Mouse (Mus musculus) forebrain, postnatal 0 days (tissue): ENCODE measurements at regions not wholly inside any gene's neighbourhood (a gene's known extent, or its start where the extent isn't known, plus 50 kb on each side); places are given as distances from the start of the nearest gene placed in this dataset.

Source experiments
- ATAC-seq: fragments of 200-750 bp; cut with Nextera tagmentation; 2 replicates; pipeline ENCODE4 v1.8.0; 2017; ENCODE audit warnings: mild to moderate bottlenecking, moderate library complexity
- DNase-seq: peaks from one replicate; pipeline ENCODE4 v3.0.0-alpha.2; 2015
- H3K27ac ChIP-seq: fragments of 300-500 bp; sonication (generic); 2 replicates; pipeline ENCODE4 v1.5.1; 2014; ENCODE audit warnings: low read depth, mild to moderate bottlenecking, antibody characterized with exemption, low read length, moderate library complexity, mixed read lengths
- H3K27me3 ChIP-seq: fragments of 300-500 bp; sonication (generic); 2 replicates; pipeline ENCODE4 v1.6.1; 2014; ENCODE audit warnings: mild to moderate bottlenecking, low read length, mixed read lengths; ENCODE audit not compliant: insufficient read depth
- H3K36me3 ChIP-seq: fragments of 300-500 bp; sonication (generic); 2 replicates; pipeline ENCODE4 v1.6.1; 2014; ENCODE audit warnings: mild to moderate bottlenecking, moderate library complexity; ENCODE audit not compliant: insufficient read depth
- H3K4me1 ChIP-seq: fragments of 300-500 bp; sonication (generic); 2 replicates; pipeline ENCODE4 v1.6.1; 2014; ENCODE audit warnings: antibody characterized with exemption; ENCODE audit not compliant: insufficient read depth
- H3K4me2 ChIP-seq: fragments of 300-500 bp; sonication (generic); 2 replicates; pipeline ENCODE4 v1.6.1; 2014; ENCODE audit warnings: low read depth, mild to moderate bottlenecking, moderate library complexity
- H3K4me3 ChIP-seq: fragments of 300-500 bp; sonication (generic); 2 replicates; pipeline ENCODE4 v1.5.1; 2014; ENCODE audit warnings: low read depth, low read length, mixed read lengths
- H3K9ac ChIP-seq: fragments of 300-500 bp; sonication (generic); 2 replicates; pipeline ENCODE4 v1.6.1; 2014; ENCODE audit warnings: mild to moderate bottlenecking
- H3K9me3 ChIP-seq: fragments of 300-500 bp; sonication (generic); 2 replicates; pipeline ENCODE4 v1.6.1; 2016; ENCODE audit warnings: low read length
- CTCF ChIP-seq: sonication (generic); IDR thresholded peaks from 2 replicates; pipeline ENCODE4 v1.5.1; 2016; ENCODE audit warnings: antibody characterized with exemption, control low read depth, low read depth
- WGBS: fragments of 180-500 bp; shearing (Covaris S2); extraction: QIAGEN DNeasy Blood & Tissue Kit; methylation state at CpG from one replicate; pipeline ENCODE4 v1.1.7; 2014; 5-methylcytosine and 5-hydroxymethylcytosine counted together

- H3K27me3 ChIP-seq: no peaks in the 10 kb centered on the region
- no peaks in the 10 kb centered on the region for H3K36me3 ChIP-seq
- H3K4me2 ChIP-seq: no peak overlapping the region
- 91% methylated on average over 1 of the region's 1 CpGs for WGBS
- ATAC-seq (no peak), DNase-seq (no peak)
- H3K4me1 ChIP-seq: no peaks in the 10 kb centered on the region
- H3K9me3 ChIP-seq: no peaks in the 10 kb centered on the region
- H3K27ac ChIP-seq: no peak overlapping the region
- H3K4me3 ChIP-seq: no peak overlapping the region
- TF ChIP-seq CTCF: no peak
- H3K9ac ChIP-seq: no peak overlapping the region
Measured at GRCm38 (mm10) chr2:74977828-74978227, 152.2 kb downstream of the Mtx2 start.

DNA sequence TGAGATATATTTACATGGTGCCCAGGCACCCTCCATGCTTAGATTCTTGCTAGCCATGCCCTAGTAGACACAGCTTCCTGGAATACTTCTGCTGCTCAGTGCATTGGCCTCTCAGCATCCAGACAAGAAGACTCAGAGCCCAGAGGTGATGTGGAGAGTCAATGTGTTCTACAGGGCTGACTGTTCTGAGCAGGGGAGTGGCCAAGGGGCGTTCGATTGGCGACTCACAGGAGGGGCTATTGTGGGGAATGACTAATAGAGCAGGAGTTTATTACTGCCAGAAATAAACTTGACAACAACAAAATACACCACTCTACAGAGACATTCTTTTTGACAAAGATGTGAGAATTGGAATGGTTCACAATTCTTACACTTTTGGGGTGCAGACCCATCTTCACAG is 156.3 kb downstream of the Mtx2 start:
- WGBS: 86% methylated on average over 3 of the region's 3 CpGs
- ATAC-seq (no peak), DNase-seq (no peak)
- H3K4me3 ChIP-seq: no peak overlapping the region
- TF ChIP-seq CTCF: no peak
- no peaks in the 10 kb centered on the region for H3K27me3 ChIP-seq
- H3K9ac ChIP-seq: no peak overlapping the region
- no peak overlapping the region for H3K27ac ChIP-seq
- H3K36me3 ChIP-seq: no peaks in the 10 kb centered on the region
- no peaks in the 10 kb centered on the region for H3K9me3 ChIP-seq
- H3K4me2 ChIP-seq: no peak overlapping the region
- no peaks in the 10 kb centered on the region for H3K4me1 ChIP-seq

GRCm38 (mm10) chr2:74993802-74994201 is 168.2 kb downstream of the Mtx2 start:
- ATAC-seq (no peak), DNase-seq (no peak)
- H3K9me3 ChIP-seq: no peaks in the 10 kb centered on the region
- H3K36me3 ChIP-seq: no peaks in the 10 kb centered on the region
- no peak for TF ChIP-seq CTCF
- H3K9ac ChIP-seq: no peak overlapping the region
- H3K27ac ChIP-seq: no peak overlapping the region
- no peak overlapping the region for H3K4me2 ChIP-seq
- 90% methylated on average over 3 of the region's 3 CpGs for WGBS
- no peaks in the 10 kb centered on the region for H3K4me1 ChIP-seq
- H3K27me3 ChIP-seq: no peaks in the 10 kb centered on the region
- H3K4me3 ChIP-seq: no peak overlapping the region

DNA sequence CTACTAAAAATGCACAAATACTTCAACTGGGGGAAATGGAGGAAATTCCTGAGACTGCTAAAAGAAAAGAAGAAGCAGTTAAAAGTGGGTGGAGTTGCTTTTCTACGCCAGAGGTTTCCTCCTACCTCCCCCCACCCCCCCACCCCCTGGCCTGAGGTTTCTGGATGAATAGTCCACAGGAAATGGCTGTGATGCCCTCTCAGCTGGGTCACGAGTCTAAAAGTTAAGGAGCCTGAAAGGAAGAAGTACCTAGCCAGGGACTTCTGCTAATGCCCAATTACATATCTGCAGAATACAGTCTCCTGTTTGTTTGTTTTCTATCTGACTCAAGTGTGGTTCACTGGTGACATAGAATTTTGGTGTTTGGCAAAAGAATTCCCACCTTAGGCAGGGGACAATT is 169.4 kb downstream of the Mtx2 start:
- Histone ChIP-seq H3K27ac (no peak overlapping the region), H3K4me2 (no peak overlapping the region), H3K4me3 (no peak overlapping the region), H3K9ac (no peak overlapping the region), H3K27me3 (no peaks in the 10 kb centered on the region), H3K4me1 (no peaks in the 10 kb centered on the region), H3K9me3 (no peaks in the 10 kb centered on the region), H3K36me3 (no peaks in the 10 kb centered on the region)
- 38% methylated on average over 2 of the region's 2 CpGs for WGBS
- ATAC-seq: no peak
- no peak for TF ChIP-seq CTCF
- DNase-seq: no peak

DNA sequence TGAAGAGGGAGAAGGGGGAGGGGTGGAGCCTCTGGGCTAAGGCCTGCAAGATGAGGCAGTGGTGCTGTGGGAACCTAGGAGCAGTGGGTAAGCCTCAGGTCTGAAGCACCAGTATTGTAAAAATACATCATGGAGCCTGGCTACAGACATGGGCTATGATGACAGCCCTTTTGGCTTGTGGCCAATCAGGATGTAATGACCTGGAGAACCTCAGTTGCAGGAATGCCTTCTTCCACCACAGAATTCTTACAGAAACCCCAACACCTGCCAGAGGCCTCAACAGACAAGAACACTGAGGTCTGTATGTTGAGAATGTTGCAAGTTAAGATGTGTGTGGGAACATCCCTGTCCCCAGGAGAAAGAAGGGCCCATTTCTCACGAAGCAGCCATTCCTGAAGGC is 172.1 kb downstream of the Mtx2 start:
- no peak for TF ChIP-seq CTCF
- DNase-seq (no peak), ATAC-seq (no peak)
- H3K4me2 ChIP-seq: no peak overlapping the region
- no peaks in the 10 kb centered on the region for H3K27me3 ChIP-seq
- H3K36me3 ChIP-seq: no peaks in the 10 kb centered on the region
- H3K4me3 ChIP-seq: no peak overlapping the region
- no peaks in the 10 kb centered on the region for H3K9me3 ChIP-seq
- no peak overlapping the region for H3K9ac ChIP-seq
- H3K4me1 ChIP-seq: no peaks in the 10 kb centered on the region
- no peak overlapping the region for H3K27ac ChIP-seq
- 84% methylated on average over 1 of the region's 1 CpGs for WGBS

DNA sequence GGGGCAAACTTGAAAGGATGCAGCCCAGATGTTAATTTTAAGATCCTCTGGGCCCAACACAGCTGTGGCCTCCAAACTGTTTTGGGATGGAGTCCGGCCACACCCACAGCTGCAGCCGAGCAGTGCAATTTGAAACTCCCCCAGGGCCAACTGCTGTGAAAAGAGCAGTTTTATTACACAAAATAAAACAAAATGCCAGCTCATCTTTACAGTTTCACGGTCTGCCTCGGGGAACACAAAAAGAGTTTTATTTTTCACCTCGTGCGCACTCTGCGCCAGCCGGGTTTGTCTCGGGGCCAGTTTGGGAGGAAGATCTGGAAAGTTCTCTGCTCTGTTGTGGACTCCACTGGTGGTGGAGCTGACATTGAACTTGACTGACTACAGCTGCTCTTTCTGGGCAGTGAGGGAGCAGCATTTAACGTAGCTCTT is 174.8 kb downstream of the Mtx2 start:
- no peaks in the 10 kb centered on the region for H3K27me3 ChIP-seq
- TF ChIP-seq CTCF: no peak
- H3K9ac ChIP-seq: no peak overlapping the region
- no peak overlapping the region for H3K4me2 ChIP-seq
- H3K4me1 ChIP-seq: no peaks in the 10 kb centered on the region
- H3K4me3 ChIP-seq: no peak overlapping the region
- H3K36me3 ChIP-seq: no peaks in the 10 kb centered on the region
- H3K27ac ChIP-seq: no peak overlapping the region
- no peaks in the 10 kb centered on the region for H3K9me3 ChIP-seq
- DNase-seq (no peak), ATAC-seq (no peak)
- 60% methylated on average over 10 of the region's 10 CpGs for WGBS

DNA sequence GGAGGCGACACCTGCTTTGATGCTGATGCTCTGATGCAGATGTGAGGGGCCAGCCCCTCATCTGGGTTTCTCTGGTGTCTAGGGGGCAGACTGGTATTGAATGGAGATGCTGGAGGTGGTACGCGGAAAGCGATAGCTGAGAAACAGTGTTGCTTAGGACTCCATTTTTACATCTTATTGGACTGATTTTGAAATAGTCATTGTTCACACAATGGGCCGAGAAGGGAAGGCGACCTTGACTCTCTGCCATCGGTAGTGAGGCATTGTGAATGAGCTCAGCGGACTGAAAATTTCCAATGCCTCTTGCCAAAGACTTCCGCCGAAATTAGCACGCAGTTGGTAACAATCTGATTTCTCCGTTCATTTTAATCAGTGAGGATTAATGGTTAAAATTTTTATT is 177.0 kb downstream of the Mtx2 start:
- H3K4me2 ChIP-seq: peak overlapping the region; percentile 54
- H3K4me3 ChIP-seq: peak overlapping the region; percentile 29
- H3K36me3 ChIP-seq: no peaks in the 10 kb centered on the region
- no peaks in the 10 kb centered on the region for H3K4me1 ChIP-seq
- TF ChIP-seq CTCF: no peak
- ATAC-seq: no peak
- WGBS: 25% methylated on average over 12 of the region's 12 CpGs
- H3K27ac ChIP-seq: no peak overlapping the region
- H3K27me3 ChIP-seq: no peaks in the 10 kb centered on the region
- no peak overlapping the region for H3K9ac ChIP-seq
- no peaks in the 10 kb centered on the region for H3K9me3 ChIP-seq
- peak; percentile 42 for DNase-seq

DNA sequence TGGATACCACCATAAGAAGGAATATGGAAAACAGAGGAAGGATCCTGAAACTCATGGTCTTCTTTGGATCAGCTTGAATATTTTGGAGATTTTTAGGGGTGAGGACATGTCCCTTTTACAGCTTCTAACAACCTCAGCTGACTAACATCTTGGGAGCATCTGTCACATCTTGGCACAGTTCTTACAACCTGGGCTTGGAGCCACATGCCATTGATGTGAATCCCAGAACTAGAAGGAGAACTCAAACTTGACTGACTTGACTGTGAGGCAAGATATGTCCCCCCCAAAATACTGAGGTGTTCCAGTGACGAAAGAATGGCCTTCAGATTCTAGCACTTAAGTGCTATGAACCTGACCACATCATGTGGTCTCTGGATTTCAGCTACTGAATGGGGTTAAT is 182.5 kb downstream of the Mtx2 start:
- no peak overlapping the region for H3K4me3 ChIP-seq
- no peak overlapping the region for H3K9ac ChIP-seq
- H3K4me2 ChIP-seq: no peak overlapping the region
- no peaks in the 10 kb centered on the region for H3K9me3 ChIP-seq
- no peak for TF ChIP-seq CTCF
- H3K4me1 ChIP-seq: no peaks in the 10 kb centered on the region
- no peak overlapping the region for H3K27ac ChIP-seq
- no peaks in the 10 kb centered on the region for H3K27me3 ChIP-seq
- 85% methylated on average over 1 of the region's 1 CpGs for WGBS
- ATAC-seq (no peak), DNase-seq (no peak)
- no peaks in the 10 kb centered on the region for H3K36me3 ChIP-seq
